Mouse (Mus musculus) ZHBTc4 (cell line): ENCODE measurements around the gene Ovol2.

Experiments
- DNase-seq: peaks from one replicate; pipeline ENCODE4 v3.0.0-alpha.2; 2011; ENCODE audit warnings: low read depth, low spot score

Ovol2 gene

DNA sequence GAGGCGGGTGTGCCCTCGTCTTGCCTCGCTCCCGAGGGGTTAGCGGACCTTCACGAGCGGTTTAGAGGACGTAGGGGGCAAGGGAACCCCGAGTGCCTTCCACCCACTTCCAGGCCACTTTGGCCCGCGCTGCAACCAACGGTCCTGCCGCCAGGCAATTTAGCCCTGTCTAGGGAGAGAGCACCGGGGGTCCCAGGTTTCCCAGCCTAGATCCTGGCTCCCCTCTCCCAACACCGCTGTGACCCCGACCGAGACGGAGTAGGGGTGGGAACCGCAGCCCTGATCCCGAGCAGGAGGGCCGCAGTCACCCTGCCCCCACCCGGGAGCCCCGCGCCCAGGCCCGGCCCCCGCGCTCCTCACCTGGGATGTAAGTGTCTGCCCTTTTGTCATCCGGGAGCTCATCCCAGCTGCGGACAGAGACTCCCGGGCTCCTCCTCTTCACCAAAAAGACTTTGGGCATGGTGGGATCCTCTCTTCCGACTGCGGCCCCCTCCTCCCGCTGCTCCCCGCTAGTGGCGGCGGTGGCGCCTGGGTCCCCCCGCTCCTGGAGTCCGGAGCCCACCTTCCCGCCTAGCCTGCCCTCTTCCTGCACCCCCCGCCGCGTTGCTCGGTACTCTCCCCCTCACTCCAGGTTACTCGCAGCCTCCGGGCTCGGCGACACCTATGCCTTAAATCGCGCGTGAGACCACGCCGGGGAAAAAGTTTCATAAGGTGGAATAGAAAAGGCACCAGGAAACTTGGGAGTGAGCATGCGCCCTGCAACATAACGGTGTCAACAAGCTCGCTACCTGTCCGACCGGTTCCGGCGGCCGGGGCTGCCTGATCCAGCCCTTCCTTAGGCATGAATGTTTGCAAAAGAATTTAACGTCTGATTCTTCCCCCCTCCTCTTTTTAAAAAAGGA lies at the start of gene Ovol2:
Gene Ovol2 (minus strand): TSS at position 746 of the 902 bp plus-strand sequence.
- DNase-seq = peak; percentile 64

DNA sequence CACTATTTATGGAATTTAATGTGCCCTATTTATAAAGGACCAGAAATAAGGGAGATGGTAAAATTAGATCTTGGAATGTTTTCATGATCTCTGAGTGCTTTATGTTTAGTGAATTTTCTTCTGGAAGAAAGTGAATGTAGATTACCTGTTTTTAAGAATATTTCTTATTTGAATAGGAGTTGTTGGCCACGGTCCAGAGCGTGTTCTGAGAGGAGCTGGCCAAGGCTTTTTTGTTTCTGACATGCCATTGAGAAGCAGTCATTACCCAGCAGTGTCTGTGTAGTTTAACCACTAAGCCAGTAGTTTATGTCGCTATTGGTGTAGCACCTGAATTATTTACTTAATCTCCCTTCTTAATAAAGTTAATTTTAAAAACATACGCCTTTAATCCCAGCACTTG lies 49.8 kb upstream of the Ovol2 start:
- DNase-seq = no peak

DNA sequence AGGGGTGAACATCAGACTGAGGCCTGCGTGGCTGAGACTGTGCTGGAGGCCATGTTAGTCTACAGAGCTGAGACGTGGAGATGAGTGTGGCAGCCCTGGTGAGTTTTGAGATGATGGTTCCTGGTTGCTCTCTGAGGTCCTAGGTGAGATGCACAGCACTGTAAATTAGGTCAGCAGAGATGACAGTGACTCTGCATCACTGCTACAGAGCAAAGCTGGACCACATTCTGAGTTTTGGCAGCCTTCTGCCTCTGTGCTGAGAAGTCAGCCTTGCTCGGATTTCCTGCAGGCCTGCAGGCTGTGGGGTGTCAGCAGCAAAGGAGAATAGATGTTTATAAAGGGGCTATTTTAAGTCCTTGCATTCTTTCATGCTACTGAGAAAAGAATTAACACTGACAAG lies 49.3 kb upstream of the Ovol2 start:
- DNase-seq = no peak

DNA sequence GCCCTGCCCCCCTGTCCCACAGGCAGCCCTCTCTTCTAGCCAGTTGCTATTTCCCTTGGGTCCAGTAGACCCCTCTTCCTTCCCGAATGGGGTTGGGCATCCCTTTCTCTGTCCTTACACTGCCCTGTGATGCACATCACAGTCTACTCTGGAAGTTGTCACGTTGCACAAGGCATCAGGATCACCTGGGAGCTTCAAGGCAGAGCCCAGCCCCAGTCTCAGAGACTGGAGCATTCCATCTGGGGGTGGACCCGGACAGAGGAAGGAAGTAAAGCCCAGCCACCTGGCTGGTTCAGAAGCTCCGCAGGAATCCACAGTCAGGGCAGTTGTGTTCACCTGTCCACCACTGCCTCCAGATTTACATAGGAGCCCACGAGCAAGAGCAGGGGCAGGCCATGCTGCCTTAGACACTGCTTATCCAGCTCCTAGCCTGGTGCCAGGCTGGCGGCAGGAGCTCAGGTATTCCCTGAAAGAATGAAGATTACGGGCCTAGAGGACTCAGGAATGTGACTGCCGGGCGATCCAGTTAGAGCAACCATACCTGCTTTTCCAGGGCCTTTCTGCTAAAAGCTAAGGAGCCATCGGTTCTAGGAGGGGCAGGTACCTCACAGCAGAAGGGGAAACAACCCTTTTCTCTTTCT lies 43.2 kb upstream of the Ovol2 start:
- DNase-seq = peak; percentile 49

DNA sequence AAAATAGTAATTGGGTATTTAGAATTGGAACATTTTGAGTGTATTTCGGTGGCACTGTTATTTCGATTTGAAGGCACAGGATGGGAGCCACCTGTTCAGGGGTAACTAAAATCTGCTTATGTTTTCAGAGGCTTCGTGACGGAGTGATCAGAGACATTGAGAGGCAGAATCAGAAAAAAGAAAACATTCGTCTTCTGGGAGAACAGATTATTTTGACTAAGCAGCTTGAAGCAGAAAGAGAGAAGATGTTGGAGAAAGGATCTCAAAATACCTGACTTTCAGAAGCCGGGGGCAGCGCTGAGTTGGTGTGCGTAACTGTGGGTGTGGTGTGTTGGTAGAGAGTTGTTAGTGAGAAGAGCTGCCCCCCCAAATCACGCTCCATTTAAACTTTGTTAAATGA lies 41.1 kb upstream of the Ovol2 start:
- no peak for DNase-seq

DNA sequence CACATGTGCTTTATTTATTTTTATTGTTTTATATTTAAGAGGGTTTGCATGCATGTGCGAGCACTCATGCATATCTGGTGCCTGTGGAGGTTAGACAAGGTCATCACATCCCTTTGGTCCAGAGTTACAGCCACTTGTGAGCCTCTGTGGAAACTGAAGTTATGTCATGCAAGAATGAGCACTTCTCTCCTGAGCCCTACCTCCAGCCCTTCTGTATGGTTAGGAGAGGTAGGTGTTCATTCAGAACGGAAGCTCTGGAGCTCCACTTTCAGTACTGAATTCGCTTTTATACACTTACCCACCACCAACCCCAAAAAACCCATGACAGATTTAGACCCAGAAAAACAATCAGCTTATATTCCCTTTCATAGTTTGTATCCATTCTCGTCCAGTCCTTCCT lies 39.6 kb upstream of the Ovol2 start:
- no peak for DNase-seq

DNA sequence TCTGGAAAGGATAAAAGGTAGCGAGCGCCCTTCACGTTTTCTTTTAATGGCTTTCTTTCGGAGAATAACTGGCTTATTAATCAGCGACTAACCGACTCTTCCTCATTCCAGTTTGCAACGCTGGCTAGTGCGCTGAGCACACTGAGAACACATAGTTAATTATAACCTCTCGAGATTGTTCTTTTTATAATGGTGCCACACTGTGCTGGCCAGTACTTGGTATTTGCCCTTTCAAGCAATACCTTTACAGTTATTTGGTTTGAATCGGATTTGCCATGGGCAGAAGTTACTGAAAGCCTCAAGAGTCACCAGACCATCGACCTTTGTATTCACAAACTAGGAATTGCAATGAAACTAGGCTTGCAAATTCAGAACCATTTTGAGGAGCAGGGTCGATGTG lies 37.6 kb upstream of the Ovol2 start:
- peak; percentile 41 for DNase-seq

DNA sequence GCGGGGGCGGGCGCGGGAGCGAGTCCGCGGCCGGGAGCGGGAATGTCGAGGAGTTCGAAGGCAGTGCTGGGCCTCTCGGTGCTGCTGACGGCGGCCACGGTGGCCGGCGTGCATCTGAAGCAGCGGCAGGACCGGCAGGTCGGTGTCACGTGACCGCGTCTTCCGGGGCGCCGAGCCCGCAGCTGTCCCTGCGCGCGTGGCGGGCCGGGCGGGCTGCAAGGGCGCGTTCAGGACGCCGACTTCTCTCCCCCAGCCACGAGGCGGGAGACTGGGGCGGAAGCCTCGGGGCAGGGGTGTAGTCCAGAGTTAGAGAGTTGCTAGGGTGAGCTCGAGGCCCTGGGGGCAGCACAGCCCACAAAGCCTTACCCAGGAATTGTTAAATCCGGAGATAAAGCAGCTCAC lies 37.1 kb upstream of the Ovol2 start:
- DNase-seq = peak; percentile 94

DNA sequence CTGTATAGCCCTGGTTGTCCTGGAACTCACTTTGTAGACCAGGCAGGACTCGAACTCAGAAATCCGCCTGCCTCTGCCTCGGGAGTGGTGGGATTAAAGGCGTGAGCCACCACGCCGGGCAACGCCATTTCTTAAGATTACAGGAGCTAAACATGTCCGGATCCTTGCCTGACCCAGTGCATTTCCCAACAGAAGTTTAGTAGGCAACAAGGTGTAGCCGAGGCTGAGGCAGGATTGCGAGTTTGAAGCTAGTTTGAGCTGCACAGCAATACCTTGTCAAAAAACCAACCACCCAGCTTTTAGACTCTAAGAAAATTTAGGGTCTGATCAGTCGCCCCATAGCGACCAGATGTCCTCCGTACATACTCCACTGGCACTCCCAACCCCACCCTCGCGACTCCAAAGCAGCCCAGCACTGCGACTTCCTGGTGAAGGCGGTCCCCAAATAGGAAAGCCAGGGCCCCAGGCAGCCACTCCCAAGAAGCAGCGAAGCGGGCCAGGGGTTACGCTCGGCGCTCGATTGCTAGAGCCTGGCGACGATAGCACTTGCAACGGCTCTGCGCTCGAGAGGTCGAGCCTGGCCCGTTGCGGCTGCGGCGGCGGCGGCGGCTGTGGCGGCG lies 36.6 kb upstream of the Ovol2 start, which contains the start of the genes Kat14 and Pet117:
Gene Kat14 (plus strand): TSS at position 584 of the 620 bp plus-strand sequence.
Gene Pet117 (plus strand): TSS at position 597 of the 620 bp plus-strand sequence.
- DNase-seq = peak; percentile 98

DNA sequence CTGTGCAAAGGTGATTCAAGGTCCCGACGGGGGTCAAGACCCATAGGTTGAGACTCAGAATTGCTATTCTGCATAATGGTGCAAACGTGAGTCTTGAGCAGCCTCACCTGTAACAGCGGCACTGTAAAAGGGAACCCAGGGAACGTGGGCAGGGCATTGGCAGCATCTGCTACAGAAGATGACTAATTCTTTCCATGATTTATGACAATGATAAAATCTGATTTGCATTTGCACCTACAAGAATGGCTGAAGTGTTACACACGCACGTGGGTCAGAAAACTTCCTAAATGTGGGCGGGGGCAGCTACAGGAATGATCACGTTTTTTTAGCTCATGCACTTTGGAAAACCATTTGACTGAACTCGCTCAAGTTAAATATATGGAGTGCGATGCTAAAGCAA lies 20.9 kb upstream of the Ovol2 start:
- no peak for DNase-seq

DNA sequence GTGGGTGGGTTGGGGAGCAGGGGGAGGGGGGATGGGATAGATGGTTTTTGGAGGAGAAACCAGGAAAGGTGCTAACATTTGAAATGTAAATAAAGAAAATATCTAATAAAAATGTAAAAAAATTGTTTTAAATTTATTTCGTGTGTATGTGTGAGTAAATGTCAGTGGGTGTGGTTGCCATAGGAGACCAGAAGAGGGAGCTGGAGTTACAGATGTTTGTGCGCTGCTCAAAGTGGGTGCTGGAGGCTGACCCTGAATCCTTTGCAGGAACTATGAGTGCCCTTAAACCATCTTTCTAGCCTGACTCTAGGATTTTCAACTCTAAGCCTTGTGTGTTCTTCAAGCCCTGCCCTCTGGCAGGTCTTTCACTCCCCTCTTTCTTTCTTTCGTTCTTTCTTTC lies 16.6 kb upstream of the Ovol2 start:
- DNase-seq = peak; percentile 74

DNA sequence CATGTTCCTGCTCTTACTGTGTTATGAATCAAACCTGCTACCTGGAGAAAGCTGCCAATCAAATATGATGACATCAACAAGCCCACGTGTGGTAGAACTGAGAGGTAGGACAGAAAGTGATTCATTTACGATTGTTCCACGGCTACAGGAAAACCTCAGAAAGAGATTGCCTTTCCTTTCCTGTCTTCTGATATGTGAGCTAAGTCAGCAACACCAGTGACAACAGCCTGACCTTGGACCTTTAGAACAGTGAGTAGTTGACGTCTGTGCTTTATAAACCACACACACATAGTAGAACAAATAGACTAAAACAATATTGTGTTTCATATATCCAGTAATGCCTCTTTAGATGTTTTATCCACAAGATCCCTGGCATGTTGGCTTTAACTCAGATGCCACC lies 11.2 kb upstream of the Ovol2 start:
- no peak for DNase-seq

DNA sequence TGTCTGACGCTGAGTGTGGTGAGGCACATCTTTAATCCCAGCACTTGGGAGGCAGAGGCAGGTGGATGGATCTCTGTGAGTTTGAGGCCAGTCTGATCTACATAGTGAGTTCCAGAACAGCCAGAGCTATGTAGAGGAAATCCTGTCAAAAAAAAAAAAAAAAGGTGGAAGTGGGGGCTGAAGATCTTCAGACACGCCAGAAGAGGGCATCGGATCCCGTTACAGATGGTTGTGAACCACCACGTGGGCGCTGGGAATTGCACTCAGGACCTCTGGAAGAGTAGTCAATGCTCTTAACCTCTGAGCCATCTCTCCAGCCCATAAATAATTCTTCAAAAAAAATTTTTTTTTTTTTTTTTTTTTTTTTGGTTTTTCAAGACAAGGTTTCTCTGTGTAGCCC lies 6.2 kb upstream of the Ovol2 start:
- peak; percentile 31 for DNase-seq

DNA sequence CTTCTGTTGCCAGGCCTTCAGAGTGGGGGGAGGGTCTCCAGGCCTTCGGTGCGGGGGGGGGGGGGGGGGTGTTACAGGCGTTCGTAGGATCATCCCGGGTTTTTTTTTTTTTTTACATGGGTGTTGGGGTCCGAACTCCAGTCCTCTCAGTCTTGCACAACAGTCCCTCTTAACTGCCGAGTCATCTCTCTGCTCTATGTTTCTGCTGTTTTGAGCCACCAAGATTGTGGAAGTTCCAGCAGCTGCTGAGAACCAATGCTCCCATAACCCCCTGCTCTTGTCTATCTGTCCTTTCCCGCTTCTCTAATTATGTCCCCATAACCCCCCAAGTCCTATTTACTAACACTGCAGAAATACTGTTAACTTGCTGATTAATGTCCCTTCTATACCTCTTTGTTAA lies 5.8 kb upstream of the Ovol2 start:
- no peak for DNase-seq

DNA sequence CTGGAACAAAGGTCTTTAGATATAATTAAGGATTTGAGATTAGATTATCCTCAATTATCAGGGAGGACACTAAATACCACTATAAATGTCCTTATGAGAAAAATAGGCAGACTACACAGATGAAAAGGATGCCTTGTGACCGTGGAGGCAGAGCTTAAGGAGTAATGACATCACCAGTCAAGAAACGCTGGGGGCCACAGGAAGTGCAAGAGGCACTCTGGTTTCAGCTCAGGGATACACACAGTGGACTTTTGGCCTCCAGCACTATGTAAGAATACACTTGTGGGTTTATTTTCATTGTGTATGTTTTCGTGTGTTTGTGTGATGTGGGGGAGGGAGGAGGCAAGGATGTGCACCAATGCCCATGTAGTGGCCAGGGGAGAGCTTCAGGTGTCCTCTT lies 5.3 kb upstream of the Ovol2 start:
- no peak for DNase-seq

DNA sequence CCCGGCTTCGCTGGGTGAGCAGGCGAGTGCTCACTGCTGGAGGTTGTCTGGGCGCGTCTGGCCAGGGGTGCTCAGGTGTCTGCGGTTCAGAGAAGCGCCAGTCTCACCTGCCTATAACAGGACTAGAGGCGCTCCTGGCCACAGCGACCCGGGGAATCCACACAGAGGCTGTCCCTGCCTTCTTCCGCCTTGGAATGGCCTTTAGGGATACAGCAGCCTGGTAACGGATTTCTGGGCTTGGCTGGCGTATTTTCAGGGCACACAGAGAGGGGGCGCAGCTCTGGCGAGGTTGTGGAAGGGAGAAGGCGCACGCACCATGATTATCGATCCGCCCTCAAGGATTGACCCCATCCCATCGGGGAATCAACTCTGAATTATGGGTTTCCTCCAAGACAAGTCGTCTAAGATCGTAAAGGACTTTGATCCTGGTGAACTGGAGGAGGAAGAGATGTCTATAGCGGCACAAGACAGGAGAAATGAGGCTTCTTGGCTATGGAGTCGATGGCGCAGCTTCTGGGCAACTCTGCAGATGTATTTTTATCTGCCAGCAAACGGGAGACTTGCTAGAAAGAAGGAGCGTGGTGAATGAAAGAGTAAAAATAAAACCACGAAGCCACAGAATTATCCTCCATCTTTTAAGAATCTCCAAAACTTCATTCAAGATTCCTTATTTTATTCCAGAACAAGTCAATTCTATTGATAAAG lies 1.3 kb upstream of the Ovol2 start:
- peak; percentile 48 for DNase-seq

DNA sequence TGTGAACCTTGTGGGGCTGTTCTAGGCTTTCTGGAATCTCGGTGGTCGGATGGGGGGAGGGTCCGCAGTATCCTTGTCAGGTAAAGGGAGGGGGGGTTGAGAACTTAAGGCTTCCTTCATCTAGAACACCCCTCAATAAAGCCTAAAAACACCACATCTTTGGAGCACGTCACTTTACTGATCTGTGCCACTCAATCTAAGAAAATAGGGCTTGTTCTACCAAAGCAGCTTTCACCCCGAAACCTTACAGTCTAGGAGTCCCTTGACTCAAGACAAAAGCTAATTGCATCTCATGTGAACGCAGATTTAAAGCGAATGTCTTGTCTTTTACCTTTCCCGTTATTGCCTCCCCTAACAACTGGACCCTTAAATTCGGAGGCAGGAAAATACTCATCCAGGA lies 540 bp upstream of the Ovol2 start:
- DNase-seq = no peak

DNA sequence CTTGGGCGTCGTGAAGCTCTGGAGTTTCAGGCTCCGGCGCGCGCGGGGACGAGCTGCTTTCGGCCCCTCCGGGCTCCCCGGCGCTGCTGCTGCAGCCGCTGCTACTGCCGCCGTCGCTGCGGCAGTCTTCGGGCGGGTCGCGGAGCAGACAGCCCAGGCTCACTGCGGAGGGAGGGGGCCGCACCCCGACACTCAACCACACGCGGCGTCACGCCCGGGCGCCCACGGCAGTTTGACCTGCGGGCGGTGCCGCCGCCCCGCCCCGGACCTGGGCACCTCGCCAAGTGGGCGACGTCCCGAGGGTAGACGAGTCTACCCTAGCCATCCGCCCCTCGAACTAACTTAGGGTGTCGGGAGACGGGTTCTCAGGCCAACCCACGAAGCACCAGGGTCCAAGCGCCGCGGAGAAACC lies 980 bp downstream of the Ovol2 start:
- peak; percentile 57 for DNase-seq

DNA sequence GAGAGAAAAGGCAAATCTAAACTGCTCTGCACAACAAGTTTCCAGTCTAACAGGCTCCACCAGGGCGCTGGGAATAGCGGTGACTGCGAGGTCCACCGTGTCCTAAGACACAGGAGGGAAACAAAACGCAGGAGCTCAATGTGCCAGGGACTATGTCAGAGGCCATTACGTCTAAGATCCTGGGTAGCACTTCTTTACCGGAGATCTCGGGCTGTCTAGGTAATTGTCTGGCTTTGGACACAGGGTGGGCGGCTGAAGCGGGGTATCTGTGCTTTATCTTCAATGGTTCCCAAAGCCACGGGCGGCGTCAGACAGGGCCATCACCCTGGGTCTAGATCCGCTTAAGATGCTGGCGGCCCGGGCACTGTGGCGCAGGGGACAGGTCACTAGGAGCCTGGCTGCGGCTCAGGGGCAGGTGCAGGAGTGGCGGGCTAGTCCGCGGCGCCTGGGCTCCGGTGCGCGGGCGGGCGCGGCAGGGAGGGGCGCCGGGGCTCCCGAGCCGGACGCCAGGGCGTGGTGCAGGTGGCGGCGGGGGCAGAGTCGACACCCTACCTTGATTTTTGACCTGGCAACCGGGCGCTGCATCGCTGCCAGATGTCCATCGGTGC lies 1.5 kb downstream of the Ovol2 start:
- peak; percentile 44 for DNase-seq

DNA sequence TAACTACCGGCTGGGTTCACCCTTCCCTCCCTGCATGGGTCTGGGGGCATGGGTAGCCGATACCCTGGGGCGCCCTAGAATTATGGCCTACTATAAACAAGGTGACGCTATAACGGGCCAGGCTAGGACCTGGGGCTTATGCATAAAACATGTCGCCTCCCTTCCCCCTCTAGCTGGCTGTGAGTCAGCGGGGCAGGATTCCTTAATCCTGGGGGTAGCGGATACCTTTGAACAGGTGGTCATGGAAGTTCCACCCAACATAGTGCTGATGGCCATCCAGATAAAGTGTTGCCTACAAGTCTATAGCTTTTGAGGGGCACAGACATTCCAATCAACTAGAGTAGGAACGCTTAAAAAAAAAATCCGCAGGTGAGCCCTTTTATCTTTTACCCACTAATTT lies 2.0 kb downstream of the Ovol2 start:
- DNase-seq = peak; percentile 30

DNA sequence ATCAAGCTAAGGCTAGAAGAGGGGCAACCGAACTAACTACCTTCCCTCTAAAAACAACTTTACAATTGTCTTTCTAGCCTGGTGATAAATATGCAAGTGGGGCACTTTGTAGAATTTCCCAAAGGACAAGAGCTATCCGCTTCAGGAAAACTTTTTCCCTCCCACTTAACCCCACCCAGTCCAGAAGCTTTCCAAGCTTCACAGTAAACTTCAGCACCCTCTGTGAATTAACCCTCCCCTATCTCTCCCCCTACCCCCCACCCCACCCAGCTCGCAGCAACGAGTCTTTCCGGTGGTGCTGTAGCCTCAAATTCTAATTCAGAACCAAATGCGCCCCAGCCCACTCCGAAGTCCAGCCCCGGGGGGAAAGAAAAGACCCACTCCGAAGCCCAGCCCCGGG lies 2.5 kb downstream of the Ovol2 start:
- peak; percentile 61 for DNase-seq
